Mouse (Mus musculus) liver (tissue): ENCODE data around the gene Ctsa.
"Not testable (repeated sequence)": the region's sequence is repeated elsewhere in the genome, so short reads cannot be mapped to it uniquely, and the experiment has no call there.

Experiments used
- DNase-seq: peaks from one replicate; pipeline ENCODE4 v3.0.0-alpha.2; 2020; ENCODE audit warnings: mixed read lengths

Gene Ctsa

DNA sequence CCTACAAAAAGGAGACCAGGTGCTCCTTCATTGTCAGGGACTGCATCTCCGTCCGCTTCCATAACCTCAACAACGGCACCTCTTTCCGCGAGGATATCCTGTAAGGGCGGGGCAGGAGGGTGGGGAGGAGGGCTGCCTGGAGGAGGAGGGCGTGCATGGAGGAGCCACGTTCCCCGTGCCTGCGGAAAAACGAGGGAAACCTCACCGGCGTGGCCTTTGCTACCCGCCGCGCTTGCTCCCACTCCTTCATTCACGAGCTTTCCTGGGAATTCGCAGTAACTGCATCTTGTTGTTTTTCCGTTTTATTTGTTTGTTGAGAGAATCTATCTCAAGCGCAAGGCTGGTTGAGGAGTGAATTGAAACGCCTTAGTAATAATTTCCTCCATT, 27.3 kb upstream of the Ctsa start:
- DNase-seq = peak; percentile 80

DNA sequence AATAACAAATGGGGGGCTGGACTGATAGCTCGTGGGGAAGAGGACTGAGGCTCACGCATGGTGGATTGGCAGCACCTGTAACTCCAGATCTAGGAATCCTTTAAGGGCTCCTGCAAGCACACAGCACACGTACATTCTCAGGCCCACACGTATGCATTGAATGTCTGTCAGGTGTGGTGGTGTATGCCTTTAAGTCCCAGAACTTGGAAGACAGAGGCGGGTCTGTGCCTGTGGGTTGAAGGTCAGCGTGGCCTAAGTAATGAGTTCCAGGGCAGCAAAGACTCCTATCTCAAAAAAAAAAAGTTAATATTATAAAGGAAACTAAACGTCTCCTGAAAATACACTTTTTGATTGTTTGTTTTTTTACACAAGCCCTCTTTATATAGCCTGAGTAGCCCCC, 26.1 kb upstream of the Ctsa start:
- DNase-seq = no peak

DNA sequence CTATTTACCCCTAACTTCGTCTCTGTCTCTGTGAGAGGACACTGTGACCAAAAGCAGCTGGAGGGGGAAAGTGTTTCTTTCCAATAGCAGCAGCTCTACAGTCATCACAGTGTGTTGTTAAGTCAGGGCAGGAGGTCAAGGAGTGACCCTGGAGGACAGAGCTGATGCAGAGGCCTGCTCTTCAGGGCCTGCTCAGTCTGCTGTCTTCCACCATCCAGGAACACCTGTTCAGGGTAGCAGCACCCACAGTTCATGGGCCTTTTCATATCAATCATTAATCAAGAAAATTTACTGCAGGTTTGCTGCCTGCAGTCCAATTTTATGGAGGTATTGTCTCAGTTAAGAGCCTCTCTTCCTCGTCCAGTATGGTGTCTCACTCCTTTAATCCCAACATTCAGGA, 19.1 kb upstream of the Ctsa start:
- no peak for DNase-seq

DNA sequence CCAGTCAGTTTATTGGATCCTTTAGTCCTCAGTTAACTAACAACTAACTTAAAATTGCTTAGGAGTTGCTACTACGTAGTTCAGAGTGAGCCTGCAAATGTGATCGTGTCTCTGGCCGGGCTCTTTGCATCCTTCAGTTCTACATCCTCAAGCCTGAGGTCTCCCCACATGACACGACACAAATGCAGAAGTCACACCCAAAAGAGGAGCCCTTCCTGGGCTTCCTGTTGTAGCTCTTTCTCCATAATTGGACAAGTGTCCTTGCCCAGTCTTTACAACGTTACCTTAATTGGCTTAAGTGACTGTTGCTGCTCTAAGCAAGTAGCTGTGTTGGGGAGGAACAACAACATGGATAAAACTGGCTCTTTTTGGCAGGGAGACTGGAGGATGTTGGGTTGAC, 17.3 kb upstream of the Ctsa start:
- DNase-seq = no peak

DNA sequence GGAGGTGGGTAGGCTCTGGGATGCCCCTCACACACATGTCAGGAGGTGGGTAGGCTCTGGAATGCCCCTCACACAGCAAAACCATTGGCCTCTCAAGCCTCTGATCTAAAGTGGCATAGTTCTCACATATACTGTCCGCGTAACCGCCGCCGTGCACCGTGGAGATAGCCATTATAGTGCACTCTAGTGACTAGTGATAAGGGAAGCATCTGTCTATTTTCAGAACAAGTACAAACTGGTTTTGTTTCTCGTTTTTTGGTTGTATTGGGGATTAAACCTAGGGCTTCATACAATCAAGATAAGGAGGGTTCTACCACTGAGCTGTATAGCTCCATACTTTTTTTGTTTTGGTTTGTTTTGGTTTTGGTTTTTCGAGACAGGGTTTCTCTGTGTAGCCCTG, 16.9 kb upstream of the Ctsa start:
- peak; percentile 61 for DNase-seq

DNA sequence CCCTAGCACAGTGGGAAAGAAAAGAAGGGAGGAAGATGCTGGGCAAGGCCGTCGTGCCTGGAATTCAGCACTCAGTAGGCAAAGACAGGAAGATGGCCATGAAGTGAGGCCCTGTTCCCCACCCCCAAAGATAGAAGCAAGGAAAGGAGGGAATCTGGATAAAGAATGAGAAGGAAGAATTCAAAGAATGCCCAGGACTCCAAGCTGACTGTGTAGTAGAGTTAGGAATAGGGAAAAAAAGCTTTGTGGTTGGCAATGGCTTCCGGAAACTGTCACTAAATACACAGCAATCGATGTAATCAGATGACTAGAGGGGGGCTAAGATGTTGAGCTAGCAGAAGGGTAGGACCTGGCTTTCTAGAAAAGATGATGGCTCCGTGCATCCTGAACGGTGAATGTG, 15.5 kb upstream of the Ctsa start:
- DNase-seq = no peak

DNA sequence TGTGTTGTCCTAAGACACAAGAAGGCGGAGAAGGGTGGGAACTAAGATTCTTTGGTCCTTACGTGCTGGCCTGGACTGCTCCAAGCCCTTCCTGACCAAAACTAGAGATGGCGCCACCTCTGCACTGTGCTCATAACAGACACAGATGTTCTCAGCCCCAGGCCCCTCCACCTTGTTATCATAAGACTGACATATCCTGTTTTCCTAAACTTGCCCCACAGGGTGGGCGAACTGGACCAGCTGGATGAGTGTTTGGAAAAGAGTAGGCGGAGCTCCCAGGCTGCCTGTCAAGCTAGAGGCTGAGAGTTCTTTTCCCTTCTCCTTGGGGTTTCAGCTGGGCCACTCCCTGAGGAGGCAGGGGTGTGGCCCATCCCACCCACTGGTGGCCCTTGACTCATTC, 15.0 kb upstream of the Ctsa start:
- no peak for DNase-seq

DNA sequence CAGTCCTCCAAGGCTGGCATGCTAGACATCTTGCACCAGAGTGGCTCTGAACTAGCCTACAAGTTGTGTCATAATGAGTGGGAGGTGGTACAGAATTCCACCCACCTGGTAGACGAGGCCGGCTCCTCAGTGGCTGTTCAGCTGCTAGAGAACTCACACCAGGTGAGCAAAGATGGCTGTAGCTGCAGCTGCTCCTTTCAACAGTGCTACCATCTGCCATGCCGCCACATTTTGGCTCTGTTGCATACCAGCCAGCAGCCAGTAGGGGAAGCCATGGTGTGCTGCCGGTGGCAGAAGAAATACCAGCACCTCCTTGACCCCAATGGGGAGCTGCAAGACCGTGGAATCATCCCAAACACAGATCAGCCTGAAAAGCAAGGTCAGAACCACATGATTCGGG, 11.6 kb upstream of the Ctsa start:
- DNase-seq = no peak

DNA sequence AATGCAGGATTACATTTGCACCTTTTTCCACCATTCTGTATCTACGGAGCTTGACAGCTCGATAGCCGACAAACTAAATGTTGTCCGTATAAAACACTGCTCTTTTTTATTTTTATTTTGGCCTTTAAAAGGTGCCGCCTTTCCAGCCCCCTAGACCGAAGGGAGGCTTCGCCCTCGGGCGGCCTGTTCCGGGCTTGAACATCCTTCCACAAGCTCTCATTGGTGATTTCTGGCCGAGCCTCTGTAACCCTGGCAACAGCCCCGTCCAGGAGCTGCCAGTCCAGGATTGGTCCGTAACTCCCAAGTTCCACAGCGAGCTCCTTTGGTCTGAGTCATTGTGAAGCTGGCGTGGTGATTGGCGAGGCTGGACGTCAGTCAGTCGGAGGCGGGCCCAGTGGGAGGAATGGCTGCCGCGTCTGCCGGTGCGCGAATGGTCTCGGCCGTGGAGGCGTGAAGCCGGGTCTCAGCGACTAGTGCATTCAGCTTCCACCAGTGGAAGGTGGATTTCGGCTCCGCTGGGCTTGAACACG, 10.0 kb upstream of the Ctsa start, which contains the start of gene Zswim1:
Gene Zswim1 (plus strand): TSS at position 51 of the 530 bp plus-strand sequence.
- DNase-seq = peak; percentile 99

DNA sequence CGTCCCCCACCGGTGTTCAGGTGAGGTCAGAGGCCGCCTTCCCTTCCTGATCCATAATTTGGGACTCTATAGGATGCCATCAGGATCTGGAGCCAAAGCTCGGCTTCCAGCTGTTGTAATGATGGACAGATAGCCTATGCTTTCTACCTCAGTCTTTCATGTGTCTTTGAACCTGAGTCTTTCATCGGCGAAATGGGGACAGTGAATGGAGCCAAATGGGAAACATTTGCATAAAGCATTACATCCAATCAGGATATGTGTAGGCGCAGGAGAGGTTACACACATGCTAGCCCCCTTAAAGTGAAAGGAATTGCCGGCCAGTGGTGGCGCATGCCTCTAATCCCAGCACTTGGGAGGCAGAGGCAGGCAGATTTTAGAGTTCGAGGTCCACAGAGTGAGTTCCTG, 9.5 kb upstream of the Ctsa start:
- peak; percentile 56 for DNase-seq

DNA sequence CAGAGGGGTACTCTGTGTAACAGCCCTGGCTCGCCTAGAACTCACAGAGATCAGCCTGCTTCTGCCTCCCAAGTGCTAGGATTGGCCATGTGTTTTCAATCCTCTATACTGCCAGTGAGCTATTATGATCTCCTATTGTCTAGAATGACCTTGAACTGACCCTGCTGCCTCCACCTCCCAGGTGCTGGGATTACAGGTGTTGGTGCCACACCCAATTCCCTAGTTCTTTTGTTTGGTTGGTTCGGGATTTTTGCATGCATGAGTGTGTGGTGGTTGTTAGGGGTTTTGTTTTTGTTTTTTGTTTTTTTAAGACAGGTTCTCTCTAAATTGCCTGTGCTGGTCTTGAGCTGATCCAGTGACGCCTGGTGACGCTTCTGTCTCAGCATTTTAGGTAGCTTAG, 8.7 kb upstream of the Ctsa start:
- DNase-seq = no peak

DNA sequence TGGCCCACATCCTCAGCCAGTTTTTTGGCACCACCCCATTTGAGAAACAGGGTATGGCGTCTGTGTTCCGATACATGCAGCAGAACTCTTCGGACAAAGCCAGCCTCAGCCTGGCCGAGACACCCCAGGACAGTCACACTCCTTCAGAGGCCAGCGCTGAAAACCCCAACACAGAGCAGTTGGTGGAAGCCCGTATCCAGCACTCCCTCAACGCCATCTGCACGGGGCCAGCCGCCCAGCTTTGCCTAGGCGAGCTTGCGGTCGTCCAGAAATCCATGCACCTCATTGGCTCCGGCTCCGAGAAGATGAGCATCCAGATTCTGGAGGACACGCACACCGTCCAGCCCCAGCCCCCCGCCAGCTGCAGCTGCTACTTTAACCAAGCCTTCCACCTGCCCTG, 7.2 kb upstream of the Ctsa start:
- no peak for DNase-seq

DNA sequence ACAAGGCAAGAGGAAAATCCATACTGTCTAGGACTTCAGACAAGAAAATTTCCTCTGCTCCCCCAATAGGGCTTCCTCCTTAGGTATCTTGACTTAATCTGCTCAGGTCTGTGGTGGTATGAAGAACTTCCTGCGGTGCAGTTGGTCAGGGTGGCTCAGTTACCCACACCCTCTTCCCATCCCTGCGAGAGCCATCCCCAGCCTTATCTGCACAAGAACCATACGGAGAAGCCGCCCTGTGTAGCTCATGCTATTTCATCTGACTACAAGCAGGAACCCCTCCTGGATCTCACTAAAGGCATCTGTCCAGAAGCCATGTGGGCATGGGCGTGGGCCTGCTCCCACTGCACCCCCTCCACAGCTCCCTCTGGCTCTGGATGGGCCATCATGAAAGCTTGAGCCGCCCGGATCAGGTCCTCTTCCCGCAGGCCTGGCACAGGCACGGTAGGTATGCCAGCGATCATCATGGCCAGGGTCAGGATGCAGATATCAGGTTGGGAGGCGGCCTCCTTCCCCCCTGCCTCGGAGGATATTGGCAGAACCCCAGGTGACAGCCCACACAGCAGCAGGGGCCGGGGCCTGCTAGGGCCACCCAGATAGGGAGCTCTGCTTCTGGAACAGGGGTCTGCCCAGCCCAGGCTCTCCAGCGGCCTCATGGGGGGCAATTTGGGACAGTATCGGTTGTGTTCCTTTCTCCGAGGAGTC, 5.4 kb upstream of the Ctsa start:
- DNase-seq = peak; percentile 24

DNA sequence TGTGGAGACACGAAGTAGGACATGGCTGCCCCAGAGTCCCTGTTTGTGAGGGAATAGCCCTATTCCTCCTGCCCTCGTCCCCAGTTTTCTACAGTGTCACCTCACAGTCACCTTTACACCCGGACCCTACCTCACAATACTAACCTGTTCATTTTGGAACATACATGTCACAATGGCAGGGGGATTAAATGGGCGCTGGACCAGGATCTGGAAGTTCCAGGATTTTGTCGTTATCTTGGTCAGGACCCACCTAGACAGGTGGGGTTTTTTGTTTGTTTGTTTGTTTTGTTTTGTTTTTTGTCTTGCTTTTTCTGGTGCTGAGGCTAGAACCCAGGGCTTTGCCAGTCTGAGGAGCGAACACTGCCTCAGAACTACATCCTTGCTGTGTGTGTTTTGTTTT, 4.2 kb upstream of the Ctsa start, which contains the start of gene Spata25:
Gene Spata25 (minus strand): TSS at position 101 of the 400 bp plus-strand sequence.
- no peak for DNase-seq

DNA sequence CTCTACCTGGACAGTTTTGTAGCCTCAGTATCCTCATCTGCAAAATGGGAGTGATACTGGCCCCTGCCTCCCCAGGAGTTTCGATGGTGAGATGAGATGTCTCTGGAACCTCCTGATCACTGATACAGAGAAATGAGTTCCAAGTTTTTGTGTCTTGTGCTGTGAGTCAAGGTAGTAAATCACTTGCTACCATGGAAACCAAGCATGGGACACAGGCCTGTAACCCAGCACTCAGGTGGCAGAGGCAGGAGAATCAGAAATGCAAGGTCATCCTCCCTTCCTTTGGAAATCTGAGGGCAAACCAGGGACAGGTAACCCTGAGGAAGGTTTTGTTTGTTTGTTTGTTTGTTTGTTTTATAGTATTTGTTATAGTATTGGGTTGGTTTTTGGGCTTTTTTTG, 3.6 kb upstream of the Ctsa start:
- DNase-seq = no peak

DNA sequence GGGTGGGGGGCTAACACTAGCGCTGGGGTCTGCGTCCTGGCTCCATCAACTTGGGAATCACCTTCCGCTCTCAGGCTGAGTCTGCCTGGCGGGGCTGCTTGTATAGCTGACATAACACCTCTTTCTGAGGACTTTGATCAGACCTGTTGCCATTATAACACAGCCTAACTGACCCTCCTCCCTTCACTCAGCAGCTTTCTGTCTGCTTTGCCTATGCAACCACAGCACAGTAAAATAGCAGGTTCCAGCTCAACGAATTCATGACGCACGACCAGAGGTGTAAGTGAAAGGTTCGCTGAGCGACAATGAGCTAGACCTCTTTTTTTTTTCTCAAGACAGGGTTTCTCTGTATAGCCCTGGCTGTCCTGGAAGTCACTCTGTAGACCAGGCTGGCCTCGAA, 1.6 kb upstream of the Ctsa start:
- DNase-seq = no peak

DNA sequence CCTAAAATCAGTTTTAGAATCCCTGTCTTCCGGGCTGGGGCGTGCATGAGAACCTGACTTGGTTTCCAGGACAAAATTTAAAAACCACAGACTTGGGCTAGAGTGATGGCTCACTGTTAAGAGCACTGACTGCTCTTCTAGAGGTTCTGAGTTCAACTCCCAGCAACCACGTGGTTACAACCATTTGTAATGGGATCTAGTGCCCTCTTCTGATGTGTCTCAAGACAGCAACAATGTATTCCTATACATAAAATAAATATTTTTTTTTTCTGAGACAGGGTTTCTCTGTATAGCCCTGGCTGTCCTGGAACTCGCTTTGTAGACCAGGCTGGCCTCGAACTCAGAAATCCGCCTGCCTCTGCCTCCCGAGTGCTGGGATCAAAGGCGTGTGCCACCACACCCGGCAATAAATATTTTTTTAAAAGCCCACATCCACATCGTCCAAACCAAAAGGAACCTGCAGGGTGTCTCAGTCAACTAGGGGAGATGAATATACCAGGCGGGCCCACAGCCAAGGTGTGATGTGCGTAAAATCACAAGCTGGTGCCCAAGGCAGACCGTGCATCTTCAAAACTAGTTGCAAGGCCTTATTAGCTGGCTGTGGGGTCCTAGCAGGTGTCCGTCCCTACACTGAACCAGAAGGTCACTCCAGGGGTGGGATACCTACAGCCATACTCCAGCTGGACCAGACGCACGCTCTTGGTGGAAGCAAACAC, 483 bp upstream of the Ctsa start:
- no peak for DNase-seq

DNA sequence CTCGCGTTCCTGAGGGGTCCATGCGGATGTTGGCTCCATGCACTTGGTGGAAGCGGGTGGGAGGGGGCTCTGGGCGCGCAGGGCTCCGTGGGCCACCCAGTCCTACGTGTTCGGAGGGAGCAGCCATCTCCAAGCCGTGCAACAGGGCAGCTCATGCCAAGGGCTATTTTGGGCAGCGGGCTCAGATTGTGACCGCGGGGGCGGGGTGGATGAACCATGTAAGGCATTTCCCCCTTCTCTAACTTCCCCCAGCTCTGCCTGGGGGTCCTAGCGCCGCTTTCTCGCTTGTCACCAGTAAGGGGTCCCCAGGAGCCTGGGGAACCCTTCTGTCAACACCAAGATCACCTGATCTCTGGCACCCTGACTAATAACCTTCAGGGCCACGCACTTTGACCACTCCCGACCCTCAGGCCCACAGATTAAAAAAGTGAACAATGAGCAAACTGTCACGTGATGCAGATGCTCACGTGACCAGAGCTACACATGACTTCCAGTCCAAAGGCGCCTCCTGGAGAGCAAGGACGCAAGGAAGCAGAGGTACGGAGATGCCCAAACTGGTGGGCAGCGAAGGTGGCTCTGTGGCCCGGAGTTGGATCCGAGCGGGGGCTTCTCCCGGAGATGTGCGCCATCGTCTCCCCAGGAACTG, 764 bp downstream of the Ctsa start, which contains the start of gene Neurl2:
Gene Neurl2 (minus strand): TSS at position 143 of the 646 bp plus-strand sequence.
- peak; percentile 87 for DNase-seq

DNA sequence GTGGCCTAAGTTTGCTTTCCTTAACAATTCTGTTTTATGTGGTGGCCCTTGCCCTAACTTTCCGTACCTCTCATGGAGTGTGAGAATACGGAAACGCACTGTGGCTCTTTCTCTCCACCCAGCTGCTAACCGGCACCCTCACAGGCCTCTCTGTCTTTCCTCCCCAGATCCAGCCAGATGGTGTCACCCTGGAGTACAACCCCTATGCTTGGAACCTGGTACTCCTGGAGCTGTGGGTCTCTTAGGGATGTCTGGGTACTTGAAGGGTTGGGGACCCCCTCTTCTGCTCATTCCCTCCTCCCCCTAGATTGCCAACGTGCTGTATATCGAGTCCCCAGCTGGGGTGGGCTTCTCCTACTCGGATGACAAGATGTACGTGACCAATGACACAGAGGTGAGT, 1.9 kb downstream of the Ctsa start:
- no peak for DNase-seq

DNA sequence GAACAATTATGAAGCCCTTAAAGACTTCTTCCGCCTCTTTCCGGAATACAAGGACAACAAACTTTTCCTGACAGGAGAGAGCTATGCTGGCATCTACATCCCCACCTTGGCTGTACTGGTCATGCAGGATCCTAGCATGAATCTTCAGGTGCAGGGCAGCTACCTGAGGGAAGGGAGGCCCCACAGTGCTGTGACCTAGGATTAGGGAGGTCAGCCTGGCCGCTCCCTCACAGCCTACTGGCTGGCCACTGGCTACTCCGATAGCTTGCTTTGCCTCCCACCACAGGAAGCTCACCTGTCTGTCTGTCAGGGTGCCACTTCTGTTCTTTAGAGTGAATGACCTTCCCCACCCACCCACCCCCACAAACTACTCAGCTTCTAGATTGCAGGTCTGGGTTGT, 2.5 kb downstream of the Ctsa start:
- no peak for DNase-seq

DNA sequence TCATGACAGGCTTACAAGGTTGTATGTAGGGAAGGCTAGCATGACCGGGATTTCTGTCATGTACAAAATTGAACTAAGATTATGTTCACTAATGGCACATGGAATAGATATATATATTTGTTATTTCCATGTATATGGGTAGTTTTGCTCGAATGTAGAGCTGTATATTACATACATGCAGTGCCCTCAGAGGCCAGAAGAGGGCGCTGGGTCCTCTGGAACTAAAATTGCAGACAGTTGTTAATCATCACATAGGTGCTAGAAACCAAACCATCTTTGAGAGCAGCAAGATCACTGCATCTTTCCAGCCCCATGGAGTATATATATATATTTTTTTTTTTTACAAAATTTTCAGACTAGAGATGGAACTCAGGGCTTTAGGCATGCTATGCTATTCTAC, 13.1 kb downstream of the Ctsa start:
- DNase-seq = peak; percentile 41

DNA sequence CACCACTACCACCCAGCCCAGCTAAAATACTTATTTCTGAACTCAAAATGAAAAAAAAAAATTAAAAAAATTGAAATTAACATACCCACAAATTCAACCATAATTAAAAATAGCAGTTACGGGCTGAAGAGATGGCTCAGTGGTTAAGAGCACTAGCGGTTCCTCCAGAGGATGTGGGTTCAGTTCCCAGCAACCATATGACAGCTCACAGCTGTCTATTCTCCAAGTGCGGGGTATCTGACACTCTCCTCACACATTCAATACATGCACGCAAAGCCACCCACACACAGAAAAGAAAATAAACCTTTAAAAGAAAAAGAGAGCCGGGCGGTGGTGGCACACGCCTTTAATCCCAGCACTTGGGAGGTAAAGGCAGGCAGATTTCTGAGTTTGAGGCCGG, 17.4 kb downstream of the Ctsa start:
- DNase-seq = no peak

DNA sequence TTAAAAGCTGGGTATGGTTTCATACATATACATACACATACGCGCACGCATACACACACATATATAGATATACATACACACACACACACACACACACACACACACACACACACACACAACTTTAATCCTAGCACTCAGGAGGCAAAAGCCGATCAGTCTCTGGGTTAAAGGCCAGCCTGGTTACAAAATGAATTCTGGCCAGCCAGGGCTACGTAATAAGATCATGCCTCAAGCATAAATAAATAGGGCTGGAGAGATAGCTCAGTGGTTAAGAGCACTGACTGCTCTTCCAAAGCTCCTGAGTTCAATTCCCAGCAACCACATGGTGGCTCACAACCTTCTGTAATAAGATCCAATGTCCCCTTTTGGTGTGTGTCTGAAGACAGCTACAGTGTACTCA, 22.9 kb downstream of the Ctsa start:
- not testable (repeated sequence) for DNase-seq
